Mouse (Mus musculus) gastrocnemius, postnatal 10 days (tissue): ENCODE measurements around the gene Arpc5. TPM values are rescaled to one million over a fixed set of nuclear protein-coding genes. Genes with fewer than 3 reads are reported as not detected.

ENCODE experiments used
- DNase-seq: peaks from one replicate; pipeline ENCODE4 v3.0.0; 2021; ENCODE audit warnings: mixed read lengths
- total RNA-seq, 2 experiments: library from RNA; stranded (reverse); gene quantifications; 2 replicates each; pipeline ENCODE4 v1.2.3; 2021

Gene Arpc5
- total RNA-seq, 2 experiments from 2014 or later: 38.2 to 49.0 TPM

- peak; percentile 44 for DNase-seq
Observed at GRCm38 (mm10) chr1:152815265-152815701, 48.9 kb downstream of the Arpc5 start.

DNA sequence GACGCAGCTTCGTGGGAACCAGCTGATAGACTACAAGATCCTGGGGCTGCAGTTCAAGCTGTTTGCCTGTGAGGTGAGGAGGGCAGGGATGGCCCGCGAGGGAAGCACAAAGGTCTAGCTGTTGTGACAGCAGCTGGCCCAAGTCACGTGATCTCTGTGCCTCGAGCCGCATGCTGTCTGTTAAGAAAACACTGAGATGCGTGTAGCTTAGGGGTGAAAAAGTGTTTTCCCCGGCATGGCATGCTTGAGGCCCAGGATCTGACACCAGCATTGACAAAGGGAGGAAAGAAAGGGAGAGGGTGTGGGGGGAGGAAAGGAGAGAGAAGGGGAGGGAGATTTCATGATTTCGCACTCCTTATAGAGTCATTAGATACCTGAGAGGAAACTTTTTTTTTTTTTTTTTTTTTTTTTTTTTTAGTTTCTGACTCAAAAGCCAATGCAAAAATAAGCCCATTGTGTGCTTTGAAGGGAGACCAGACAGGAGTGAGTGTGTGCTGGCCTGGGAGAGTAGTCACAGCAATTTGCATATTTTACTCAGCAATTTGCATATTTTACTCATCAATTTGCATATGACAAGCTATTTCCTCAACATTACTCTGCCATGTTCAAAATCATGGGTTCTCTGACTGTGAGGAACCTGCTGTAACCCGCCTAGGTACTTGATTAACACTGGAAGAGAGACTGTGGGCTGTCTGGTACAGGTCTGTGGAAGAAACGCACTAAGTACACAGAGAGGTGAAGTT lies 50.9 kb downstream of the Arpc5 start:
- DNase-seq: no peak

DNA sequence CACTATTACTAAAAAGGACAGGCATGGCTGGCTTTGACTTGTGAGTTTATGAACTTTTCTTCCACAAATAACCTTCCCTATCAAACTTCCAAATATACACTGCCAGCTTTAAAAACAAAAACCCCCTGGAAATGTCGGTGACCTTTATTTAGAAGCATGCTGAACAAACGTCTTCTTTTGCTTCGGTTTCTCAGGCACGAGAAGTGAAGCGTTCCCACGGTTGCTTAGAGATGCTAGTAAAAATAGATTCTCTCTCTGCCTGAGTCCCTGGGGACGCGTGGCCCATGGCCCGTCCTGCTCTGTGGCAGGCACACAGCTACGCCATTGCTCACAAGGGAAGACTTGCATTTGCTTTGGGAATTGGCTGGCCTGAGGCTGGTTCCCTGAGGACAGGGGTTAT lies 51.5 kb downstream of the Arpc5 start:
- peak; percentile 33 for DNase-seq

DNA sequence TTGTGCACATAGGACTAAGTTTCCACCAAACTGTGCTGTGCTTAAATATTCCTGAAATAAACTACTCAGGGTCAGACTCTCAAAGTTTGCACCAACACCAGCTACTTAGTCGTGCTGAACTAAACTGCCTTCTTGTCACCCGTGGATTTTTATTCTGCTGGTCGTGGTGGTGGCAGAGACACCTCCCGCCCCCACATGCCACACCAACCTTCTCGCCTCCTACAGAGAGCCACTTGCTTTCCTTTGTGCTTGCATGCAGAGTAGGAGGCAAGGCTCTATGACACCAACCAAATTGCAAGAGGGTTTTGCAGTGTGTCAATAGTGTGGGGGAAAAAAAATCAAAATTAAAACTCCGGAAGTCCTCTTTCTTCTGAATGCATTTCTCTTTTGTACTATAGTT lies 53.2 kb downstream of the Arpc5 start:
- no peak for DNase-seq

DNA sequence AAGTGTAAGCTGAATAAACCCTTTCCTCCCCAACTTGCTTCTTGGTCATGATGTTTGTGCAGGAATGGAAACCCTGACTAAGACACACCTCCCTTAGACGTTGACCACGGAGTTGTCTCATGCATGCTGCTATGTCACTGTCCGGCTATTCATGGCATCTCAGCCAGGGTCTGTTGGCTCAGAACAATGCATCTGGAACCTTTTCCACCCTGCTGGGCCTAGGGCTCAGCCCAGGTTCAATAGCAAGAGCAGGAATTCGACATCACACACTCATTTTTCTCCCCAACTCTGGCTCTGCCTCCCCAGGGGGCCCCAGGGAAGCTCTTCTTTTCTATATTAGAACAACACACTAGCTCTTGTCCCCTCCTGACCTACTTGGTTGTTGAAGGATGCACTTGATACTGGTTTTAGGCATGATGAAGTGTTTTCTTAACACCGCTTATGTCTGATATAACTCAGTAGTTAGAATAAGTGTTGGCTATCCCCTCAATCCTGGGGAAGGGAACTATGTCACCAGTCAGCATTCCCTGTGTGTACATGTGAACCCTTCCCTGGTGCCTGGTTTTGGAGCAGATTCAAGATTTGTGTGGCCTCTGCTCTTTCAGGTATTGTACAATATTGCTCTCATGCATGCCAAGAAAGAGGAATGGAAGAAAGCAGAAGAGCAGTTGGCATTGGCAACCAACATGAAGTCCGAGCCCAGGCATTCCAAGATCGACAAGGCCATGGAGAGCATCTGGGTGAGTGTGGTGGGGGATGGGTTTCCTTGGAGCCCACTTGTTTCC lies 54.8 kb downstream of the Arpc5 start:
- no peak for DNase-seq

DNA sequence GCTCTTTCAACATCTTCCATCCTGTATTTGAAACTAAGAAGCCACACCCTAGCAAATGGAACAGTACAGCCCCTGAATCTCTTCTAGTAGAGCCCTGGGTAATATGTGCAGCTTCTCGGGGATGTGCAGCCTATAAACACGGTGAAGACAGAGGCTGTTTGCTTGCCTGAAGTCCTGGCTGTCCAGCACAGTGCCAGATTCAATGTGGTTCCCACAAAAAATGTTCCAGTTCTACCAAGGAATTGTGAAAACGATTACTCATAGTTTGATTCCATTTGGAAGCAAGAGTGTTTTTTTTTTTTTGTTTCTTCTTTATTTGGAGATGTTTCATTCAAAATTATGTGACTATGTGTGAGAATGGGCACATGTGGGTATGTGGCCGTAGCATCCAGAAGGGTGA lies 55.4 kb downstream of the Arpc5 start:
- DNase-seq: no peak

GRCm38 (mm10) chr1:152824206-152824605 lies 57.9 kb downstream of the Arpc5 start:
- DNase-seq: no peak

Other genes starting within 250 kb of the Arpc5 start
- not detected for gene Apobec4, start 16.0 kb upstream of the Arpc5 start, total RNA-seq
- gene Rgl1, start 191 bp upstream of the Arpc5 start, total RNA-seq: 10 to 100 TPM; 29.3 to 37.1 TPM
- 1 to 10 TPM; 2.5 to 2.8 TPM for gene Ncf2, start 33.7 kb downstream of the Arpc5 start, total RNA-seq
- gene Smg7, start 136.1 kb downstream of the Arpc5 start, total RNA-seq: 10 to 100 TPM; 39.6 to 42.2 TPM
- 1 to 10 TPM; 2.3 to 3.8 TPM for gene Nmnat2, start 188.5 kb downstream of the Arpc5 start, total RNA-seq